In the genomic region with DNA sequence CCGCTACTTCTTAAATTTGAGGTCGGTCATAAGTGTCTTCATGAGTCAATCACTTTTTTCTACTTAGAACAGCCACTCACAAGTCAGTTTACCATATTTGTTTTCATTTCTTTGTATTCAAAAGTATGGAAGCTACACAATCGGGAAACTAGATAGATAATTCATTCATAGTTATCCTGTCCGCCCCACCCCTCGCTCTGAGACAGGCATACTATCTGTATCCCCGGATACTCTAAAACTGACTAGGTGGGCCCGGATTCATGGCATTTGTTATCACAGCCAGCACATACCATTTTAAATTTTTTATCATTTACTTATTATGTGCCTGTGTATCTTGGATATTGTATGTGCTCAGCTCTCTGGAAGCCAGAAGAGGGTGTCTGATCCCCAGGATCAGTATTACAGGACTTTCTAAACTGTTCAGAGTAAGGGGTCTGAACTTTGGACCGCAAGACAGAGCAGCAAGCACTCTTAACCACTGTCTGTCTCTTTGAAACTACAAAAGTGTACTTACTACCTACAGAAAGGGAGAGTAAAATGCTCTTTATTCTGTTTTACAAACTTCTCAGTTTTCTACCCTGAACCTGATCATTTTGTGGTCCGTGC, we compare ENCODE assay signal across 8 mouse cellular contexts. TPM values are rescaled to one million over a fixed set of nuclear protein-coding genes. Genes with fewer than 3 reads are reported as not detected.
DNase-seq lines count a peak whose midpoint lies in the region; ATAC-seq and TF ChIP-seq lines count a peak whose summit lies in the region.

No protein-coding gene starts in this region.

- H3K27me3 ChIP-seq in CH12.LX (replicated peaks), result no peaks in the 10 kb centered on the region
- no peaks in the 10 kb centered on the region for H3K27me3 ChIP-seq in forebrain, embryonic 15.5 days
- H3K27me3 ChIP-seq in liver, embryonic 13.5 days, result no peaks in the 10 kb centered on the region

- peaks cover 26 to 68% of the 10 kb centered on the region in 2 experiments for H3K4me1 ChIP-seq in CH12.LX (ENCODE audit: control insufficient read depth in 1 of 2, insufficient read depth in 2 of 2)
- peaks cover 24% of the 10 kb centered on the region for H3K4me1 ChIP-seq in forebrain, embryonic 15.5 days
- H3K4me1 ChIP-seq in liver, embryonic 13.5 days (replicated peaks), result peaks cover 69% of the 10 kb centered on the region

- dilution Hi-C loops in CH12.LX (cut with MboI; ENCODE audit: extremely low pct_ligation_motif_present, extremely low pct_unique_long_range_greater_than_20kb, low sequenced_read_pairs), result no loop called here

- TF ChIP-seq POLR2A in CH12.LX (IDR thresholded peaks at IDR 0.05; ENCODE audit: low read depth, low read length), result no peak; the same call in 1 of the 2 replicates

- TF ChIP-seq EP300 in CH12.LX (IDR thresholded peaks at IDR 0.05; ENCODE audit: low read length), result no peak

- peak; percentile 14 for DNase-seq in cerebellum, adult 9-11 months
- DNase-seq in cerebellum, postnatal 14 days, result no peak
- DNase-seq in CH12.LX (ENCODE audit: extremely low read depth), result no peak
- peak; percentile 33 for DNase-seq in liver, embryonic 13.5 days
- no peak for DNase-seq in layer of hippocampus, adult 9-11 months
- no peak for DNase-seq in frontal cortex, postnatal 14 days (ENCODE audit: low spot score in 2 of 2)
- DNase-seq in layer of hippocampus, adult 11-12 months (ENCODE audit: low spot score), result no peak

- peak in 1 of 2 experiments; percentile 32; a peak in 1 of 4 replicates for TF ChIP-seq CTCF in CH12.LX (conservative IDR thresholded peaks at IDR 0.05 in 1 of 2, IDR thresholded peaks at IDR 0.05 in 1 of 2; ENCODE audit: low read depth in 2 of 2, low read length in 2 of 2)

- in situ Hi-C loops in CH12.LX (cut with MboI; ENCODE audit: low pct_ligation_motif_present, low pct_unique_long_range_greater_than_20kb, low sequenced_read_pairs), result loop anchor here (5.0 kb wide), 1 partner anchor 80 kb away; no protein-coding TSS in a partner anchor

- no peak for ATAC-seq in forebrain, embryonic 15.5 days (replicated peaks)
- peak; percentile 15 for ATAC-seq in liver, embryonic 13.5 days (ENCODE audit: low read depth)

- peaks cover 4 to 47% of the 10 kb centered on the region in 2 experiments for H3K36me3 ChIP-seq in CH12.LX (replicated peaks in 1 of 2; ENCODE audit: control insufficient read depth in 1 of 2, insufficient read depth in 1 of 2, low read length in 1 of 2)
- peaks cover under 1% of the 10 kb centered on the region; the same call in 1 of the 2 replicates for H3K36me3 ChIP-seq in forebrain, embryonic 15.5 days
- H3K36me3 ChIP-seq in liver, embryonic 13.5 days, result peaks cover 14% of the 10 kb centered on the region

- peaks cover 65% of the 10 kb centered on the region for H3K79me2 ChIP-seq in CH12.LX (replicated peaks; ENCODE audit: control insufficient read depth, extremely low read depth, insufficient read depth, poor library complexity, severe bottlenecking)

- H3K9ac ChIP-seq in CH12.LX (ENCODE audit: insufficient read depth, low read depth), result peak overlapping the region; percentile 83
- peak overlapping the region; percentile 89 for H3K9ac ChIP-seq in forebrain, embryonic 15.5 days (replicated peaks)
- peak overlapping the region; percentile 94 for H3K9ac ChIP-seq in liver, embryonic 13.5 days

- H3K9me3 ChIP-seq in CH12.LX (replicated peaks; ENCODE audit: low read length), result no peaks in the 10 kb centered on the region
- no peaks in the 10 kb centered on the region for H3K9me3 ChIP-seq in forebrain, embryonic 15.5 days
- no peaks in the 10 kb centered on the region for H3K9me3 ChIP-seq in liver, embryonic 13.5 days (replicated peaks)

- peak overlapping the region; percentile 75 to 90 (median 76) for H3K4me3 ChIP-seq in CH12.LX (replicated peaks in 1 of 3; ENCODE audit: low read depth in 2 of 3, low read length in 2 of 3, poor library complexity in 1 of 3)
- H3K4me3 ChIP-seq in forebrain, embryonic 15.5 days, result peak overlapping the region; percentile 94
- H3K4me3 ChIP-seq in liver, embryonic 13.5 days (replicated peaks), result peak overlapping the region; percentile 96

- peak; percentile 24 for TF ChIP-seq RAD21 in CH12.LX (IDR thresholded peaks at IDR 0.05; ENCODE audit: low read depth, low read length)

- no peak overlapping the region for H3K27ac ChIP-seq in CH12.LX (ENCODE audit: insufficient read depth, low read depth)
- H3K27ac ChIP-seq in forebrain, embryonic 15.5 days (replicated peaks), result peak overlapping the region; percentile 100
- H3K27ac ChIP-seq in liver, embryonic 13.5 days, result peak overlapping the region; percentile 96

- 58% methylated on average over 9 of the region's 9 CpGs for WGBS in forebrain, embryonic 15.5 days
- WGBS in liver, embryonic 13.5 days (ENCODE audit: insufficient replicate concordance), result 23% methylated on average over 9 of the region's 9 CpGs

- H3K4me2 ChIP-seq in CH12.LX (ENCODE audit: insufficient read depth, low read depth, poor library complexity, severe bottlenecking), result peak overlapping the region; percentile 97
- H3K4me2 ChIP-seq in forebrain, embryonic 15.5 days (replicated peaks), result peak overlapping the region; percentile 77
- H3K4me2 ChIP-seq in liver, embryonic 13.5 days, result peak overlapping the region; percentile 84

TF ChIP-seq in CH12.LX, 34 proteins besides CTCF, POLR2A, EP300 and RAD21:
- TF ChIP-seq POLR2AphosphoS2 (IDR thresholded peaks at IDR 0.05; ENCODE audit: low read depth, low read length), result peak; percentile 47; the same call in 1 of the 2 replicates
- no peak for TF ChIP-seq ZC3H11A (IDR thresholded peaks at IDR 0.05; ENCODE audit: low read depth, low read length)
- TF ChIP-seq TBP (conservative IDR thresholded peaks at IDR 0.05; ENCODE audit: low read depth, low read length), result 0 out of 2 replicates have a peak, but pooled peaks have one; percentile 17

RNA-seq across cellular contexts. Expression of gene Zzz3, which starts 2.2 kb away (rescaled TPM):
- 64.2 and 77.7 TPM in 2 replicates for total RNA-seq in CH12.LX (2012; rRNA removed)
- 116 and 131 TPM in 2 replicates for total RNA-seq in CH12.LX (2014; rRNA removed)
- 88.4 and 94.9 TPM in 2 replicates for polyA plus RNA-seq in CH12.LX (2012; ENCODE audit: insufficient read length, low read depth)
- polyA plus RNA-seq in forebrain, embryonic 15.5 days (2015; fragmentation: Nextera tagmentation; extraction: Ambion mirVana), result 33.6 and 35.5 TPM in 2 replicates
- polyA plus RNA-seq in liver, embryonic 13.5 days (2015; fragmentation: Nextera tagmentation; extraction: Ambion mirVana), result 16.3 and 21.2 TPM in 2 replicates

RNA-seq across cellular contexts. Expression of gene Usp33, which starts 51.2 kb away (rescaled TPM):
- total RNA-seq in CH12.LX (2012; rRNA removed) (48.8 and 48.9 TPM in 2 replicates), CH12.LX (2014; rRNA removed) (54.7 and 65.5 TPM in 2 replicates)
- 35.8 and 38.3 TPM in 2 replicates for polyA plus RNA-seq in CH12.LX (2012; ENCODE audit: insufficient read length, low read depth)
- 86.0 and 89.1 TPM in 2 replicates for polyA plus RNA-seq in forebrain, embryonic 15.5 days (2015; fragmentation: Nextera tagmentation; extraction: Ambion mirVana)
- polyA plus RNA-seq in liver, embryonic 13.5 days (2015; fragmentation: Nextera tagmentation; extraction: Ambion mirVana), result 19.5 and 28.1 TPM in 2 replicates

RNA-seq across cellular contexts. Expression of gene Miga1, which starts 57.2 kb away (rescaled TPM):
- 30.7 and 32.5 TPM in 2 replicates for total RNA-seq in CH12.LX (2012; rRNA removed)
- total RNA-seq in CH12.LX (2014; rRNA removed), result 23.1 and 25.3 TPM in 2 replicates
- 41.1 and 44.7 TPM in 2 replicates for polyA plus RNA-seq in CH12.LX (2012; ENCODE audit: insufficient read length, low read depth)
- polyA plus RNA-seq in forebrain, embryonic 15.5 days (2015; fragmentation: Nextera tagmentation; extraction: Ambion mirVana), result 24.6 and 26.5 TPM in 2 replicates
- 4.3 and 4.7 TPM in 2 replicates for polyA plus RNA-seq in liver, embryonic 13.5 days (2015; fragmentation: Nextera tagmentation; extraction: Ambion mirVana)

Comparison
In these comparisons a context has a peak if more than half of its experiments do, and no peak if none do; other contexts are left out.
1. DNase-seq: peak in cerebellum, adult 9-11 months (single experiment) and liver, embryonic 13.5 days (single experiment); none in cerebellum, postnatal 14 days (0 of 2), CH12.LX (single experiment), layer of hippocampus, adult 9-11 months (single experiment), frontal cortex, postnatal 14 days (0 of 2) and layer of hippocampus, adult 11-12 months (single experiment).
2. Peak in every context shown above with its lines, with median percentiles within 50 percentile points of each other: H3K4me2 ChIP-seq, H3K4me3 ChIP-seq and H3K9ac ChIP-seq.